ENCODE assay signal across 8 mouse cellular contexts in the genomic region with DNA sequence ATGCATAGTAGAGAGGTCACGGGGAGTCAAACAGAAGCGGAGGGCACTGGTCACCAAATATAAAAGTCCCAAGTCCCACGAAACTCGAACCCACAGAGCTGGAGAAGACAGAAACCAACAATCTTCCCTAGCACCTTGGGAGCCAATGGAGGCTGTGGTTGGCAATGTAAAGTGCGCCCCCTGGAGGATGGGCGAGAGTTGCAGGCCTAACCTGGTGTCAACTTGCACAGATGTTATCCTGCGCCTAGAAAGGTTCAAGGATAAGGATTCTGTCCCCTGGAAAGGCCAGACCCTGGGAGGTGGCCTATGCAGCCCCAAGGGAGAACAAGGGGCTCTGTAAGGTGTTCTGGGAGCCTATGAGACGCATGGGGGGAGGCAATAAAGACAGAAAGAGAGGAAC. TPM values are rescaled to one million over a fixed set of nuclear protein-coding genes. Genes with fewer than 3 reads are reported as not detected.
DNase-seq lines count a peak whose midpoint lies in the region; ATAC-seq lines count a peak whose summit lies in the region.

No protein-coding gene starts in this region.

- peak overlapping the region; percentile 78 for H3K27ac ChIP-seq in heart, embryonic 12.5 days (ENCODE audit: poor library complexity, severe bottlenecking)

- WGBS in heart, embryonic 12.5 days, result 68% methylated on average over 8 of the region's 8 CpGs

- peaks cover 4% of the 10 kb centered on the region; the same call in 1 of the 2 replicates for H3K36me3 ChIP-seq in heart, embryonic 12.5 days

- peaks cover 28% of the 10 kb centered on the region for H3K4me1 ChIP-seq in heart, embryonic 12.5 days (replicated peaks)

- ATAC-seq in heart, embryonic 12.5 days (ENCODE audit: insufficient number of reproducible peaks, low FRiP score), result no peak

- no peak overlapping the region; the same call in 1 of the 2 replicates for H3K4me2 ChIP-seq in heart, embryonic 12.5 days

- H3K4me3 ChIP-seq in heart, embryonic 12.5 days, result no peak overlapping the region

- DNase-seq in A20 (ENCODE audit: low read depth, low spot score) (peak; percentile 58), NIH3T3 (ENCODE audit: low read depth) (peak; percentile 75)
- peak; percentile 60 for DNase-seq in embryo, embryonic 10.5 days (ENCODE audit: low spot score)
- peak; percentile 79 for DNase-seq in layer of hippocampus, adult 11-12 months (ENCODE audit: low spot score)
- peak; percentile 69 to 71 for DNase-seq in lung, adult 18-20 months
- peak; percentile 71 to 78 for DNase-seq in right cerebral cortex, adult 2 months (ENCODE audit: low spot score in 2 of 2)
- DNase-seq in urinary bladder, postnatal 36 days (ENCODE audit: low spot score in 2 of 2), result peak; percentile 49 to 64

- no peak overlapping the region for H3K9ac ChIP-seq in heart, embryonic 12.5 days

- no peaks in the 10 kb centered on the region for H3K27me3 ChIP-seq in heart, embryonic 12.5 days (replicated peaks)

- H3K9me3 ChIP-seq in heart, embryonic 12.5 days (replicated peaks), result no peaks in the 10 kb centered on the region

RNA-seq across cellular contexts. Expression of a gene that starts 24.0 kb away (rescaled TPM):
- polyA plus RNA-seq in heart, embryonic 12.5 days (2016; fragmentation: Nextera tagmentation; extraction: Ambion mirVana), result 15.6 and 17.5 TPM in 2 replicates

RNA-seq across cellular contexts. Expression of a gene that starts 47.9 kb away (rescaled TPM):
- 18.4 and 19.4 TPM in 2 replicates for polyA plus RNA-seq in heart, embryonic 12.5 days (2016; fragmentation: Nextera tagmentation; extraction: Ambion mirVana)
